Mouse (Mus musculus) NIH3T3 (cell line): ENCODE measurements at regions not wholly inside any gene's neighbourhood (a gene's known extent, or its start where the extent isn't known, plus 50 kb on each side); places are given as distances from the start of the nearest gene placed in this dataset.

ENCODE experiments used
- DNase-seq: peaks from one replicate; pipeline ENCODE4 v3.0.0-alpha.2; 2012; ENCODE audit warnings: low read depth

- DNase-seq: no peak
These were observed 1512.8 kb upstream of the Gm6569 start for GRCm38 (mm10) chr15:72321528-72321927.

GRCm38 (mm10) chr15:72322127-72322526 lies 1512.2 kb upstream of the Gm6569 start:
- no peak for DNase-seq

GRCm38 (mm10) chr15:72323158-72323557 lies 1511.2 kb upstream of the Gm6569 start:
- no peak for DNase-seq

- no peak for DNase-seq
These were observed 1503.1 kb upstream of the Gm6569 start for GRCm38 (mm10) chr15:72331262-72331661.

- no peak for DNase-seq
These were observed 1499.9 kb upstream of the Gm6569 start for GRCm38 (mm10) chr15:72334497-72334896.

- no peak for DNase-seq
These were observed 1494.7 kb upstream of the Gm6569 start for GRCm38 (mm10) chr15:72339629-72340028.

GRCm38 (mm10) chr15:72341991-72342390 lies 1492.4 kb upstream of the Gm6569 start:
- DNase-seq: no peak

- no peak for DNase-seq
These were observed 1491.9 kb upstream of the Gm6569 start for GRCm38 (mm10) chr15:72342504-72342903.

GRCm38 (mm10) chr15:72343794-72344193 lies 1490.6 kb upstream of the Gm6569 start:
- DNase-seq: no peak

GRCm38 (mm10) chr15:72353371-72353770 lies 1481.0 kb upstream of the Gm6569 start:
- no peak for DNase-seq

- DNase-seq: no peak
These were observed 1478.7 kb upstream of the Gm6569 start for GRCm38 (mm10) chr15:72355626-72356025.

- no peak for DNase-seq
These were observed 1474.7 kb upstream of the Gm6569 start for GRCm38 (mm10) chr15:72359636-72360035.

- DNase-seq: no peak
These were observed 1474.3 kb upstream of the Gm6569 start for GRCm38 (mm10) chr15:72360049-72360448.

GRCm38 (mm10) chr15:72360463-72361030 lies 1473.8 kb upstream of the Gm6569 start:
- no peak for DNase-seq

- DNase-seq: no peak
These were observed 1461.3 kb upstream of the Gm6569 start for GRCm38 (mm10) chr15:72373041-72373440.

GRCm38 (mm10) chr15:72377201-72377600 lies 1457.2 kb upstream of the Gm6569 start:
- no peak for DNase-seq

GRCm38 (mm10) chr15:72379291-72379690 lies 1455.1 kb upstream of the Gm6569 start:
- DNase-seq: no peak

GRCm38 (mm10) chr15:72381164-72381563 lies 1453.2 kb upstream of the Gm6569 start:
- no peak for DNase-seq

- no peak for DNase-seq
These were observed 1452.6 kb upstream of the Gm6569 start for GRCm38 (mm10) chr15:72381744-72382143.

- DNase-seq: no peak
These were observed 1451.8 kb upstream of the Gm6569 start for GRCm38 (mm10) chr15:72382521-72382920.

GRCm38 (mm10) chr15:72383062-72383461 lies 1451.3 kb upstream of the Gm6569 start:
- DNase-seq: no peak

- DNase-seq: no peak
These were observed 1450.9 kb upstream of the Gm6569 start for GRCm38 (mm10) chr15:72383470-72383869.

- no peak for DNase-seq
These were observed 1441.1 kb upstream of the Gm6569 start for GRCm38 (mm10) chr15:72393226-72393625.

GRCm38 (mm10) chr15:72411956-72412355 lies 1422.4 kb upstream of the Gm6569 start:
- DNase-seq: no peak
